Mouse (Mus musculus) neural tube, embryonic 15.5 days (tissue): ENCODE data around the gene Chd8. TPM values are rescaled to one million over a fixed set of nuclear protein-coding genes. Genes with fewer than 3 reads are reported as not detected.

Source experiments
- ATAC-seq: fragments of 200-750 bp; cut with Nextera tagmentation; 2 replicates; pipeline ENCODE4 v1.8.0; 2017; ENCODE audit warnings: mild to moderate bottlenecking, moderate TSS enrichment, moderate library complexity; ENCODE audit not compliant: low FRiP score
- H3K27ac ChIP-seq: fragments of 300-500 bp; sonication (generic); replicated peaks from 2 replicates; pipeline ENCODE4 v1.5.1; 2015; ENCODE audit warnings: mild to moderate bottlenecking, inconsistent platforms
- H3K27me3 ChIP-seq: fragments of 300-500 bp; sonication (generic); replicated peaks from 2 replicates; pipeline ENCODE4 v1.6.1; 2015; ENCODE audit warnings: inconsistent platforms
- H3K36me3 ChIP-seq: fragments of 300-500 bp; sonication (generic); 2 replicates; pipeline ENCODE4 v1.6.1; 2015; ENCODE audit warnings: inconsistent platforms
- H3K4me1 ChIP-seq: fragments of 300-500 bp; sonication (generic); 2 replicates; pipeline ENCODE4 v1.6.1; 2015; ENCODE audit warnings: inconsistent platforms
- H3K4me2 ChIP-seq: fragments of 300-500 bp; sonication (generic); 2 replicates; pipeline ENCODE4 v1.6.1; 2015; ENCODE audit warnings: inconsistent platforms, mild to moderate bottlenecking, moderate library complexity
- H3K4me3 ChIP-seq: fragments of 300-500 bp; sonication (generic); replicated peaks from 2 replicates; pipeline ENCODE4 v1.5.1; 2015; ENCODE audit warnings: mild to moderate bottlenecking, inconsistent platforms
- H3K9ac ChIP-seq: fragments of 300-500 bp; sonication (generic); replicated peaks from 2 replicates; pipeline ENCODE4 v1.6.1; 2015; ENCODE audit warnings: mild to moderate bottlenecking, inconsistent platforms
- H3K9me3 ChIP-seq: fragments of 300-500 bp; sonication (generic); replicated peaks from 2 replicates; pipeline ENCODE4 v1.6.1; 2016; ENCODE audit warnings: inconsistent platforms
- WGBS: fragments of 180-500 bp; shearing (Covaris S2); methylation state at CpG from one replicate; pipeline ENCODE4 v1.1.7; 2015; ENCODE audit warnings: mixed read lengths; 5-methylcytosine and 5-hydroxymethylcytosine counted together
- polyA plus RNA-seq: library from polyadenylated mRNA; unstranded; fragments of >200 nt; fragmentation: Nextera tagmentation; extraction: Ambion mirVana; gene quantifications from 2 replicates; pipeline ENCODE4 v1.2.1, GENCODE M21; 2015

Gene Chd8
- polyA plus RNA-seq, 1 experiment from 2014 or later, result 30.0 TPM

DNA sequence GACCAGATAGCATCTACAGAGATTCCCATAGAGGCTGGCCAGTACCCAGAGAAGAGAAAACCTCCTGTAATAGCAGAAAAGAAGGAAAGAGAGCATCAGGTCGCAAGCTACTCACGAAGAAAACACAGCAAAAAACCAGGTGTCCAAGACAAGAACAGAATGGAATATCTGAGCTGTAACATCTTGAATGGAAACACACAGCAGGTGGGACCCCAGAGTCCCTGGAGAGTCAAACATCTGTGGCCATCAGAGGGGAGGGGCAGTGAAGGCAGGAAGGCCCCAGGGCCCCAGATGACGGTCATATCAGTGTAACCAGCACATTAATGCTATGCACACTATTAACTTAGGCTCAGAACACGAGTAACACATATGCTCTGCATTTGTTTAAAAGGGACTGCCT lies 107.7 kb downstream of the Chd8 start:
- Histone ChIP-seq H3K4me2 (no peak overlapping the region), H3K36me3 (no peaks in the 10 kb centered on the region), H3K4me1 (no peaks in the 10 kb centered on the region), H3K27me3 (no peaks in the 10 kb centered on the region), H3K4me3 (no peak overlapping the region), H3K9ac (no peak overlapping the region), H3K27ac (no peak overlapping the region), H3K9me3 (no peaks in the 10 kb centered on the region)
- ATAC-seq, result no peak
- 65% methylated on average over 4 of the region's 4 CpGs for WGBS

Other genes with a start within 250 kb of the Chd8 start
- gene Tmem253, start 242.1 kb downstream of the Chd8 start, polyA plus RNA-seq, result 0.88 and 1.4 TPM in 2 replicates
- 25.3 and 28.6 TPM in 2 replicates for gene Zfp219, start 237.0 kb downstream of the Chd8 start, polyA plus RNA-seq
- not detected in 2 replicates for gene Olfr221, start 215.3 kb downstream of the Chd8 start, polyA plus RNA-seq
- gene Hnrnpc, start 153.8 kb downstream of the Chd8 start, polyA plus RNA-seq, result 424 and 500 TPM in 2 replicates
- 42.6 and 46.0 TPM in 2 replicates for gene Rpgrip1, start 147.1 kb downstream of the Chd8 start, polyA plus RNA-seq
- gene Supt16, start 60.4 kb downstream of the Chd8 start, polyA plus RNA-seq, result 36.8 and 45.9 TPM in 2 replicates
- gene Tox4, start 21.4 kb upstream of the Chd8 start, polyA plus RNA-seq, result 51.0 and 52.5 TPM in 2 replicates
- gene Rab2b, start 21.8 kb upstream of the Chd8 start, polyA plus RNA-seq, result 47.5 and 50.0 TPM in 2 replicates
- gene Mettl3, start 47.3 kb upstream of the Chd8 start, polyA plus RNA-seq, result 44.9 and 47.9 TPM in 2 replicates
- gene Sall2, start 71.0 kb upstream of the Chd8 start, polyA plus RNA-seq, result 40.0 and 41.6 TPM in 2 replicates
- not detected in 2 replicates for gene Olfr1513, start 98.6 kb upstream of the Chd8 start, polyA plus RNA-seq
- gene Olfr1512, start 121.4 kb upstream of the Chd8 start, polyA plus RNA-seq, result 0.09 and 0.13 TPM in 2 replicates
- 0.28 and 0.31 TPM in 2 replicates for gene Olfr1511, start 139.6 kb upstream of the Chd8 start, polyA plus RNA-seq
- not detected in 2 replicates for gene Olfr1510, start 156.6 kb upstream of the Chd8 start, polyA plus RNA-seq
- not detected in 2 replicates for gene Olfr1509, start 185.2 kb upstream of the Chd8 start, polyA plus RNA-seq
- 0.03 TPM in 1 of 2 replicates, not detected in the other for gene Olfr1508, start 209.7 kb upstream of the Chd8 start, polyA plus RNA-seq
- not detected in 2 replicates for gene Olfr1507, start 238.0 kb upstream of the Chd8 start, polyA plus RNA-seq